Mouse (Mus musculus) megakaryocyte, embryonic 14.5 days (primary cell): ENCODE results near the gene Qrsl1.

Source experiments
- FLI1 ChIP-seq: IDR thresholded peaks from 2 replicates; pipeline ENCODE4 v1.6.1; 2012; ENCODE audit warnings: low read length, inconsistent platforms, mixed read lengths
- GATA1 ChIP-seq: IDR thresholded peaks from 3 replicates; pipeline ENCODE4 v1.6.1; 2012; ENCODE audit warnings: mixed read lengths, low read length, inconsistent platforms, borderline replicate concordance

DNA sequence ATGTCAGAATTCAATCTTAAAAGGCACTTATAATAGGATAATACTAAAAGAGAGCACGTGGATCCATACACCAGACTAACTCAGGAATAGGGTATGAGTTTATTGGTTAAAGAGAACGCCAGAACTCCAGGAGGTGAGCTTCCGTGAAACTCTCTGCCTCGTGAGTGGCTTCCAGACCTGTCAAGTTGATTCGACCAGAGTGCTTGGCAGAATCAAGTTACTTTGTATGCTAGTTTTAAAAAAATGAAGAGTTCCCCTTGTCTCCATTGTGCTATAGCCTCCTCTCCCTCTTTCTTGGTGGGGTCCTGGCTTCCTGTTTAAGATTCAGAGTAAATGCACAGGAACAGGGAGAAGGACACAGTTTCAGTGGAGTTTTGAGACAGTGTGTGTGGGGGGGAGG lies 60.1 kb downstream of the Qrsl1 start:
- TF ChIP-seq GATA1 = no peak
- no peak for TF ChIP-seq FLI1
